Mouse (Mus musculus) spleen, postnatal 4 days (tissue): ENCODE results near the gene Alkbh3.

Experiments used
- DNase-seq, 2 experiments: peaks; one replicate each; pipeline ENCODE4 v3.0.0; 2022; ENCODE audit warnings: low spot score in 2 of 2

The Alkbh3 gene

DNA sequence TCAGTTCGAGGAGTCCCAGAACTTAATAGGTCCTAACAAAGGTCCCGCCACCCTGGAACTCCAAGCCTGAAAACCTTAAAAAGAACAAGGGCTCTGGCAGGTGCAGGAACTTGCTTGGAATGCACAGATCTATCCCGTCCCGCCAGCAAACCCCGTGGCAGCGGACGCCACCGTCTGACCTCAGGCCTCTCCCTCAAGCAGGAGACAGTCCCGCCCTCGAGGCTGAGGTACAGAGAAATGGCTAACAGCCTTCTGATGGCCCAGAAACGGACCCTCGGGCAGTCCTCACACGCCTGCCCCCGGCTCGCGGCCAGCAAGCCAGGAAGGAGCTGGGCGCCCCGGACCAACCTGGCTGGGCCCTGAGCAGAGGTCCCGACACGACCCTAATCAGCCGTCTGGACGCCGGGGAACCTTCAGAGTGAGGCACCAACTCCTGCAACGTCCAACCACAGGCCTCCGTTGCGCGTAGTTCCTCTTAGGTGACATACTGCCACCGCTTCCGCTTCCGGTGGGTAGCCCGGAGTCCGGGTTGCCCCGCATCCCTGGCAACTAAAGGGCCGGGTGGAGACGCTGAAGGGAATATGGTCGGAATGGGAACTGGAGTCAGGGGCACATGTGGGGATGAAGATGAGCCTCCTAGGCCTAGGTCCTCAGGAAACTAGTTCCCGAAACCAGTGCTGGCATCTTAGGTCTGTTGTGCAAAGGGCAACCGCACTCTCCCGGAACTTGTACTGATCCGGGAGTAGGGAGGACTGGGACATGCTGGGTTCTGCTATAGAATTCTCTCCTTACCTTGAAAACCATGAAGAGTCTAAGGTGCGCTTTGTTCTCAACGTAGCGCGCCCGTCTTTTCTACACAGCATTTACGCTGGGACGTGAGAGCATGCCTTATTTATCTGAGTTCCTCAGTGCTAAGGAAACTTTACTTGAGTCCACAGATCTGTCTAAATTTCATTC lies at the start of gene Alkbh3:
Gene Alkbh3, minus strand, starts transcription at position 473 of the 957 bp plus-strand sequence.
- peak; percentile 87 to 93 for DNase-seq

DNA sequence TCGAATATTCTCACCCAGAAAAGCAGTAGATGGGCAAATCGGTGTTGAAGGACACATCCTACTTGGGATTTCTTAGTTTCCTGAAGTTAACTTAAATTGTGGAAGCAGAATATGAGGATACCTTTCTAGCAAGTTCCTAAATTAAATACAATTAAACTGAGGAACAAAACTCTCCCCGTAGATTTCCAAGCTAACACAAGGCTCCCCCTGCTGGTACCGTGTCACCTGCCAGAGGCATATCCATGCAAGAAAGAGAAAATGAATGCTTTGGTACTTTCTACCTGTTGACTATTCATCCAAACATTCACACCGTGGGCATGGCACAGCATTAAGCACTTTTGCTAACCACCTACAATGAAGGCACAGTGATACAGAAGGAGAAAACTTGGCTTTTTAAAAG lies 48.9 kb upstream of the Alkbh3 start:
- no peak for DNase-seq

DNA sequence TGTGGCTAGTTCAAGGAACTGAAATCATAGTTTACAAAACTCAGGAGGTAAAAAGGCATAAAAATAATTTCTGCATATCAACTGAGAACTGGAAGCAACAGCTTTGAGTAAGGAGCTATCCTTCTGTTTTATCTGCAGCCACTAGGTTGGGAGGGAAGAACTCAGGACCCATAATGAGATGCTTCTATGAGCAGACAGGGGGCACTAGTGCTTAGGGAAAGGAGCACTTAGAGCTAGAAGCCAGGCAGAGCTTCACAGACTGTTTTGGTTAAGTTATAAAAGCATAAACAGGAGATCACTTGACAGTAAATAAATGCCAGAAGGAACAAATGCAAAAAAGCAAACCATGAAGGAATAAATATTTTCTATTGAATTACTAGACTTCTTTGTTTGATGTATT lies 44.2 kb upstream of the Alkbh3 start:
- DNase-seq: no peak

DNA sequence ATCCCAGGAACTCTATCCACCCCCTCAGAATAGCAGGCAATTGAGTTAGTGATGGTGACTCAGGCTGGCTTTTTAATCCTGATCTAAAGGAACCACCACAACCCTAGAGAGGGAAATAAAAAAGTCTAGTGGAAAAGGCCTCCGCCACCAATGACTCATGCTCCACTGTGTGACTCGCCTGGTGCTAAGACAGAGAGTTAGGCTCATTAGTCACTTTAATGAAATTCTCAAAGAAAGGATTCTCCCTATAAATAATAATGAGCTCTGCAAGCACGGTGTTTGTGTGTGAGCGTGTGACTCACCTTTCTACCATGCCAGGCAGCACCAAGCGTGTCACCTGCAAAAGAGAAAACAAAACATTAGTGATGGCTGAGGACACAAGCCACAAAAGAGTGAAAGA lies 41.3 kb upstream of the Alkbh3 start:
- no peak for DNase-seq

DNA sequence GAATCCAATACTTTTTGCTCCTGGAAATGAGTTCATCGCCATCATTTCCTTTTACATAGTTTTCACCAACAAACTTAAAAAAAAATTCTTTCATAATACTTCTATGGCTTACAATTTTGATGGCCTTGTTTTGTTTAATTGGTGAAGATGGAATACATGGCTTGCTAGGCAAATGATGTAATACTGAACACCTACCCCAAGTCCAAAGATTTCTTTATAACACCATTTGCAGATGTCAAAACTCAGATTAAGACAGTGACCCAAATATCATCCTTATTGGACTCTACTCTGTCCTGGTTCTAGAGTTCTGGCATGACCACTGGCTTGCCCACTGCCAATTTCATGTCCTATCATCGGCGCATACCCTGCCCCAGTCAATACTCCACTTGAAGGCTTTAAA lies 40.3 kb upstream of the Alkbh3 start:
- DNase-seq: no peak

DNA sequence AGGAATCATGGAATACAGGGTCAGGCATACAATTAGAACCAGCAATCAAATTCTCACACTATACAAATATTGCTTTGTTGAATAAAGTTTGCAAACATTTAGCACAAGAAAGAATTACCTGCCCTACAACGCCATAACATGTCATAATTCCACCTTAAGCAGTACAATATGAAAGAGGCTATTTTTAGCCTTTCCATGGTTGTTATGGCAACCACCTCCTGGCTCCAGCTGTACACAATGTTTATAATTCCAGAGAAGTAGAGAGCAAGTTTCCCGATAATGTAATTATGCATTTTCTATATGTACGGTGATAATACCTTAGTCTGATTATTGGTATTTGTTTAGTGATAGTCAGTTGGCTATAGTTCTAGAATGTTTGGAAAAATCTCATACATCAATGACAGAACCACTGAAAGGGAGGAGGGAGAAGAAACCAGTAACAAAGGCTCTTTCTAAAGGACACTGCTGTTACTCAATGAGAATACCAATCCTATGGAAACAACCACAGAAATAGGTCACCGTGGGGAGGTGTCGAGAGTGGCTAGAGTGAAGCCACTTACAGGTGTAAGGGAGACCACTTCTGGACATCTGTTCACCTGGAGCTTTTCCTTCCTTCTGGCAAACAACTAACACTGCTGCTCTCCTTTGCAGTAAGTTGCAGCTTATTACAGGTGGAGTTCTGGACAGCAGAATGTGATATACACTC lies 39.0 kb upstream of the Alkbh3 start:
- DNase-seq: no peak

DNA sequence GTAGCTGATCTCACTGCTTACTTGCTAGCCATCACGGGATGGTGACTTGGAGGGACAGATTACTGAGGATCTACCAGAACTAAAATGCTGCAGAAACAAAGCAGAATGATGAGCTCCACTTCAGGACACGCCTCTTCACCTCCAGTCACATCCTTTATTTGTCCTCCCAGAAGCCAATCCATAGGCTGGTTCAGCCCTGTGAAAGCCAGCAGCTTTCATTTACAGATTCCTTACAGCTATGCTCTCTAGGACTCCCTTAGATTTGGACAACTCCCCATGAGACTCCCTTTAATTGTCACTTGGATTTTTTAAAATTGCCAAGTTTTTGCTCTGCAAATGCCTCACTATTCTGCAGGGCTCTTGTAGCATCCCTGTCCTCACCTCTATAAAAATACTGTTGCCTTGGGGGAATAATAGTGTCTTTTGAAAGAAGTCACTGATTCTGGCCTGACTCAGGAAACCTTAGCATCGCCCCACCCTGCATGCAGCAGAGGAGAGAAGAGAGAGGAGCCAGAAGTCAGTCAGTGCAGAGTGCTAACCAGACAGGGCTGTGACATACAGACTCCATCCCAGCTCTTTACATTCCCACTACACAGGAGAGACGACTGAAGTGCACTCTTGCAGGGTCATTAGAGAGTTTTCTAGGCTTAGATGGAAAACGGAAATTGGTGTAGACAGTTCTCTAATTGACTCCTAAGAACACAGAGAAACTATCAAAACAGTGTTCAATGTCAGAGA lies 38.3 kb upstream of the Alkbh3 start:
- no peak for DNase-seq

DNA sequence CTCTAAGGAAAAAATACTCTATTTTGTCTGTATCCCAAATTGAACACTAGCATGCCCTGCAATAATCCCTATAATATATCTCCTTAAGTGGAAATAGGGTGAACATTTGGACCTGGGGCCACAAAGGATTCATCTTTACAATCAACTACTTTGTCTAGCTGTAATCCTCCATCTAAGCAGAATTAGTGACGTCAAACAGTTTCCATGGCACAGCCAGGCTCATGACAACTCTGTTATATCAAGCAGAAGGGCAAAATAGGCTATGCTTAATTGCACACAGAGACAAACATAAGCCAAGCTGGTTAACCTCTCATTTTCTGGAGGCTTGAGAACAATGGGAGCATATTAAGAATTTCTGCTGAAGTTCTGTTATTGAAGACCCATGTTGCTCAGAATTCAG lies 37.7 kb upstream of the Alkbh3 start:
- DNase-seq: no peak

DNA sequence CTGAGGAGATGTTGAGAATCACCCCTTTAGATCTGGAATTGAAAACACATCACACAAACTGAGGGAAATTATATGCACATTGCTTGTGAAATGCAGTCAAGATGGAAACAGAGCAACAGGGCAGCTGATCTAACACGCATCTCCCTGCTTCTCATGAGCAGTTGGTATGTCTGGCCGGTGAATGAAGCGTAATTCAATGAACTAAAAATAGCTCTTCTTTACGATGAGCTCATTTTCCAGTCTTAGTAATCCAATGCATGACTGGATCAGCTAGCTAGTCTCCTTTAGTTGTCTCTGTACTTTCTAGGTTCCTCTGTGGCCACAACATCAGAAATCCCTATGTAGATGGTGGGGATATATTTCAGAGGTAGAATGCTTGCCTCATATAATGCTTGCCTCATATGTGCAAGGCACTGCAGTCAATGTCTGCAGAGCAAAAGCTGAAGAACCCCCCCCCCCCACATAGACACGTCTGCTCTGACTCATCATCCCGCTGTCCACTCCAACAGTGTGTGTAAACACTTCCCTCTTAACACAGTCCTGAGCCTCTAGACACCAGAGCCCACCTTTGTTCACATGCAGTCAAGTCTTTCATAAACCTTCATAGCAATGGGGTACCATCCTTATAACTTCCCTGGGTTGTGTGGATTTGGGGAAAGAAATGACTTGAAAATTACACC lies 34.9 kb upstream of the Alkbh3 start:
- DNase-seq: no peak

DNA sequence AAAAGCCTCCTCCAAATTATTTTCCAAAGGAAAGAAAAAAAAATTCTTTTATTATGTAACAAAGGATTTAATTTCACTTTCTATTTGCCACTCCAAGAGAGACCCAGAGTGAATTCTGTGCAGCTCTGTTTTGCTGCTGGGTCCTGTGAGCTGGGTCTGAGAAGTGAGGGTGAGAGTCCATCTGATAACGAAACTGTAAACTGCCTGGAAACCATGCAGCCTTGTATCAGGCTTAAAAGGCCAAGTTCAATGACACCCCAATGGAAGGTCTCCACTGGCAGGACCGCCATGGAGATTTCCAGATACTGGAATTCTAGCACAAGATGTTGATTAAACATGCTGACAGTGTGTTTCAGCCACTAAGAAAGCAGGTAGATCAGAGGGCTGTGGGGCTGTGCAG lies 33.6 kb upstream of the Alkbh3 start:
- no peak for DNase-seq

DNA sequence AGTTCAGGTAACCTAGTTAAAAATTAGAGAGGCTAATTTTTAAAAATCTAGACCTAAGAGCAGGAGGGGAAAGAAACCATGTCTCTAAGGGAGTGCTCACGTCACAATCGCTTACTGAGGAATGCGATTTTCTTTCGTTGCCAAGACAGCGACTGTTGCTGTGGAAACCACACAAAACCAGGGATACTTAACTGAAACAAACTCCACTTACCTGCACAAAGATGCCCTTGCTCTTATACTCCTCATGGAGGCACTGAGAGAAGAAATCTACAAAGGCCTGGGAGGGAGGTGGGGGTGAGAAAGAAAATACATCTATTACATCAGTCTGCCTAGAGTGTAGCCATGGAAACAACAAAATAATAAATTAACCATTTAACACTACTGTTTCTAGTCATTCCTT lies 33.1 kb upstream of the Alkbh3 start:
- no peak for DNase-seq

DNA sequence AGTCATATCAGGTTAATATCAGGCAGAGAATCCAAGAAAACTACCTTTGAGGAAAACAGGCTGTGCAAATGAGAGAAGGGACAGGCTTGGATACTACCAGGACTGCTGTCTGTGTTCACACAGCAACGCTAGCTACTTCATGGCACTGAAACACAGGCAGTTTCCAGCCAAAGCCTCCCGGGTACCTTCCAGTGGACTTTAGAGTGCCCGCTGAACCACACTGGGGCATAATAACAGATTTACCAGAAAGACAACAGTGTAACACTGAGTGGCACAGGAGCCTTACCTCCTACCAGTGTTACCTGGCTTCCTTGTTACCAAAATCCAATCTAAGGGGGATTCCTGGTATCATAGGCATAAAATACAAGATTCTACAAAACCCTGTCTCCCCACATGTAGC lies 31.9 kb upstream of the Alkbh3 start:
- DNase-seq: no peak

DNA sequence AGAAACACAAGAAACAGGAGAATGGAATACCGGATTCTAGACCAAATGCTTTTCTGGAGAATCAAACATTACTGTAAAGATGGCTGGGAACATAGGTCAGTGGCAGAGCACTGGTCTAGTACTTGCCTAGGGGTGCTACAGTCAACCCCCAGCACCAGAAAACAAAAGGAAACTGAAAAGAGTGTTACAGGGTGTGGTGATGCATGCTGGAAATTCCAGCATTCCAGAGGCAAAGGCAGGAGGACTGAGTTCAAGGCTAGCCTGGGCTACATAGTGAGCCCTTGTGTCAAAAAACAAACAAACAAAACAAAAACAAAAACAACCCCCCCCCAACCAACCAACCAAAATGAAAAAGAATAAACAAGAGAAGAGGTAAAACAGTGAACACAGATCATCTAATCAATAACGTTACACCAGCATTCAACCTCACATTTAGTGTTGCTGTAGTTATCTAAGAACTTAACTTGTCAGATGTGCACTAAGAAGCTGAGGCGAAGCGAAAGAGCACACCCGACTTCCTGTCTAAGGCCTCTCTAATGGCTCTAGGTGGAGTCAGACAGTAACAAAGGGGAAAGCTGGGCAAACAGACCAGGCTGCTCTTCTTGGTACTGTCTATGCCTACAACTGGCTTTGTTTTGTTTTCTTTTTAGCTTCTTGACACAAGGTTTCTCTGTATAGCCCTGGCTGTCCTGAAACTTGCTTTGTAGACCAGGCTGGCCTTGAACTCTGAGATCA lies 30.0 kb upstream of the Alkbh3 start:
- DNase-seq: no peak

DNA sequence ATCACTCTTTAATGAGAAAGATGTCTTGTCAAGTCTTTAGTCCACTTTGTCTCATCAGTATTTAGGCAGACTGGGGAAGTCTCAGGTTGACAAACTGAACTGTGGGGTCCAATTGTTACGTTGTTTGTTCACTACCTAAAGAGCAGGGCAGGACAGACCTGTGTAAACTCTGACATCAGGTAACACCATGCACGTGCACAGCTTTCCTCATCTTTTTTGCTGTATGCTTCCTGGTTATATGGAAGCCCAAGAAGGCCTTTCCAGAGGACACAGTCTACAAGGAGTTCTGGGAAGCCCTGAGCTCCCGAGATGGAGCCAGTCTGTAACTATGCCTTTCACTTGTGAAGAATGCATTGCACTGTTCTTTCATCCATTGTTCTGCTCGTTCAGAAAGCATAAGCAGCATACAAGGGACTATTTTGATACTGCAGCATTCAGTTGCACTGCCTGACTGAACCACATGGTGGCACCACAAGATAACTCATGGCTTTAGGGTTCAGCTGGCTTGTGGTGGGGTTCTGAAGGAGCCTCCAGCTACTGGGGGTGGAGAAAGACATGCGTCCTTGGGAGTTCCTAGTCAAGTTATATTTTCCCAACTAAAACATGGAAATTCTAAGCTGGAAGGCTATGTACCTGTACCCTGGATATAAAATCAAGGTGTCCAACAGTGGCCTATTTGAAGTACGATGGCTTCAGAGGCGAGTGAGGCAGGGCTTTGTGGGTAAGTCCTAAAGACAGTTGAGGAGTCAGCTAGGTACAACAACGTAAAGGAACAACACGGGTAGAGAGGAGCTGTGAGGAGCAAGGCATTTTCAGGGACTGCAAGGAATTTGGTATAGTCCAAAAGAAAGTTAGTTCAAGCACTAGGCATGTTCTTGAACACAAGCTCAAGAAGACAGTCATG lies 25.1 kb upstream of the Alkbh3 start:
- peak; percentile 28 to 71 for DNase-seq

DNA sequence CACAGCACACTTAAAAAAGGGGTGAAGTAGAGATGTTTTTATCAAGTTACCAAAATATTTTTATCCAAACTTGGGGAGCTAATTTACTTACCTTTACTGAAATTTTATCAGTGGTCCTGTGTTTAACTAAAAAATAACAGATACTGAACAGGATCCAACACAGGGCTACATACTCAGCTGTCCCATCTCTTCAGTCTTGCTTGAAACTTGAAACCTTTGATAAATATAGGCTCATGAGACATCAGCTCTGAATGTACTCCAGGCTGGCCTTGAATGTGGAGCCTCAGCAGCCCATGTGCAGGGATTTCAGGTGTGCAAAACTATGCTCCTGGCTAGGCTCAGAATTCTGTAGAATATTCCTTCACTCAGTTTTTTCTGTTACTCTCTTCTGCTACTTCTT lies 20.0 kb upstream of the Alkbh3 start:
- no peak for DNase-seq

DNA sequence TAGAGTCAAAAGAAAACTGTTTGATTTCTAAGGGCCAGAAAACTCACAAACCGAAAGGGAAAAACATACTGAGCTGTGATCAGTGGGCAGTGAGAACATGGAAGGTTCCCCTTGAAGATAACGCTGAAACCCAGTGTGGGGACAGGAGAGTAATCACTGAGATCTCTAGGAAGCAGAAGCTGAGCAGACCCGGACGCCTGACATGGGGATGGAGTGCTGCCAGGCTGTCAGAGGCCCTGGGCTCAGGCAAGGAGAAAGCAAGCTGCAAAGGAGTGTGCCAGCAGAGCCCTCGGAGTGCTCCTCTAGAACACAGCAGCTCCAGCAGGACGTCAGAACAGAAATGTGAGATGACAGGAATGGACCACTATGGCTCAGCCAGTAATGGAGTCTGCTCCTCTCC lies 14.0 kb upstream of the Alkbh3 start:
- DNase-seq: no peak

DNA sequence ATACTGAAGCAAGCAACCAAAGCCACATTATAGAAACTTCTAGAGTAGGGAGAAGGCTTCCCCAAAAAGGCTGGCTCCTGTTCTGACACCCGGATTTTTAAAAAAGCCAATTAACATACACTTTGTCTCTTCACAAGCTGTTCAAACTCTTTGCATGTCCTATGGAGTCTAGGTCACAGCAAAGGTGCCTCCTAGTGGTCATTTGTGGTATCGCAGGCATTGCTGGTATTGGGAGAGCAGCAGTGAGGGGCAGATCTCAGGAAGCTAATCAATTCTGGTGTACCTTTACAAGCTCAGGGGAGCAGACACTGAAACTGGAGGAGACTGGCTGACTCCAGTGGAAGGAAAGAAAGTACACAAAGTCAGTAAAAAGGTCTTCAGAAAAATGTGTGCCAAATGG lies 8.3 kb downstream of the Alkbh3 start:
- DNase-seq: peak; percentile 74 to 91

DNA sequence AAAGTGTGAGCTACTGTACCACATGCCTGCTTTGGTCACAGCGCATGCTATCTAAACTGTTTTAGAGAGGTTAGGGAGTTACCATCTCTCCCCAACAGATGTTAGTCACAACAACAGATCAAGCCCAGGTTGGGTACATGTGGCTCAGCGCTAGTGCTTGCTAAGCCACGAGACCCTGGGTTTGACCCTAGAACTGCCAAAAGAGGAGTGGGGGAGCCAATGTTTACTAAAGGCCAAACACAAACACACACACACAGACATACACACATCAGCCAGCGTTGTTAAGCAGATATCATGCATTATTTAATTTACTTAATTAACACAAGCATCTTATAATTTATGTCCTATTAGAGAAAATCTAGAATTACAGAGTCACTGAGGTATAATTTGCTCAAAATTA lies 8.7 kb downstream of the Alkbh3 start:
- no peak for DNase-seq

DNA sequence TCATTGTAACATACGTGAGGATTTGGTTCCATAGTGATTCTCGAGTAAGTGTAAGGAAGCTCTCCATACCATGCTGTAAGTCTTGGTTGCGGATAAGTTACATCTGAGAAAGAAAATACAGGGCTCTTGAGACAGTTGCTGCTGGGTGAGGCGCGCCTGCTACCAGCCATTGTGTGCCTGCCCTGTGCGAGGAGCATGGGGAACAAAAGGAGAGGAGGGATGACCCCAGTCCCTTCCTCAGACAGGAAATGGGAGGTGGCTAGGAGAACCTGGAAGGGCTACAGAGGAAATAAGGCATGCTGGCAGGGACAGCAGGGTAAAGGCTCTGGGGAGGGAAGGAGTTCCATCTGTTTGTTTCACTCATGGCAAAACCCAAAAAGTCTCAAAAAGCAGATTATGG lies 9.2 kb downstream of the Alkbh3 start:
- no peak for DNase-seq

DNA sequence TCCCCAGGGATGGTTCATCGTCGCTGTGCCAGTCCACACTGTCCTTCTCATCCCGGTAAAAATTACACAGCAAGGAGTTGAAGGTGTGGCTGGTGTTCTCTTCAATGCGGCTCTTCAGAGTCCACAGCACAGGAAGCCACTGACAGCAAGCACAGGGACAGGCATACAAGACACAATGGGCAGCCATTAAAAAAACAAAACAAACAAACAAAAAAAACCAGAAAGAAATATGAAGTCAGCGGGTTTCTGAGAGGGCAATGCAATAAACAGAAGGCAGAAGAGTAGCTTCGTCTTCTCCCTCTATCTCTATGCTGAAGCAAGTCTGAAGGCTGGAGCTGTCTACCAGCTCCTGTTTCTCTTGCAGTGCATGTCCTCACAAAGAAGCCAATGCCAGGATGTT lies 14.4 kb downstream of the Alkbh3 start, which contains the start of gene Gm27027:
Gene Gm27027, minus strand, starts transcription at position 101 of the 400 bp plus-strand sequence.
- DNase-seq: no peak
